Mouse (Mus musculus) liver, postnatal 0 days (tissue): ENCODE data around the gene Atp1b1. TPM values are rescaled to one million over a fixed set of nuclear protein-coding genes. Genes with fewer than 3 reads are reported as not detected.
A peak's percentile ranks its signal among the peaks of the same experiment; 100 is the strongest.

ENCODE experiments used
- ATAC-seq: fragments of 200-750 bp; cut with Nextera tagmentation; 2 replicates; pipeline ENCODE4 v1.8.0; 2017; ENCODE audit warnings: mild to moderate bottlenecking, moderate library complexity
- DNase-seq: peaks from one replicate; pipeline ENCODE4 v3.0.0-alpha.2; 2016
- H3K27ac ChIP-seq: fragments of 300-500 bp; sonication (generic); 2 replicates; pipeline ENCODE4 v1.5.1; 2014; ENCODE audit warnings: antibody characterized with exemption, moderate library complexity, mild to moderate bottlenecking, low read depth
- H3K27me3 ChIP-seq: fragments of 300-500 bp; sonication (generic); 2 replicates; pipeline ENCODE4 v1.6.1; 2014; ENCODE audit warnings: low read length, control low read depth, mixed read lengths; ENCODE audit not compliant: insufficient read depth
- H3K36me3 ChIP-seq: fragments of 300-500 bp; sonication (generic); replicated peaks from 2 replicates; pipeline ENCODE4 v1.6.1; 2014; ENCODE audit warnings: mild to moderate bottlenecking, control low read depth, low read length, moderate library complexity, mixed read lengths; ENCODE audit not compliant: insufficient read depth
- H3K4me1 ChIP-seq: fragments of 300-500 bp; sonication (generic); 2 replicates; pipeline ENCODE4 v1.6.1; 2014; ENCODE audit warnings: antibody characterized with exemption, mild to moderate bottlenecking, control low read depth; ENCODE audit not compliant: insufficient read depth
- H3K4me2 ChIP-seq: fragments of 300-500 bp; sonication (generic); 2 replicates; pipeline ENCODE4 v1.6.1; 2014; ENCODE audit warnings: low read depth, mild to moderate bottlenecking, low read length, moderate library complexity, mixed read lengths
- H3K4me3 ChIP-seq: fragments of 300-500 bp; sonication (generic); 2 replicates; pipeline ENCODE4 v1.5.1; 2014; ENCODE audit warnings: low read depth, low read length
- H3K9ac ChIP-seq: fragments of 300-500 bp; sonication (generic); replicated peaks from 2 replicates; pipeline ENCODE4 v1.6.1; 2014; ENCODE audit warnings: mild to moderate bottlenecking, moderate library complexity
- H3K9me3 ChIP-seq: fragments of 300-500 bp; sonication (generic); 2 replicates; pipeline ENCODE4 v1.6.1; 2016; ENCODE audit warnings: mild to moderate bottlenecking, control low read depth, low read length, mixed read lengths
- CTCF ChIP-seq: sonication (generic); IDR thresholded peaks from 2 replicates; pipeline ENCODE4 v1.5.1; 2016; ENCODE audit warnings: antibody characterized with exemption, low read depth
- EP300 ChIP-seq: IDR thresholded peaks from 2 replicates; pipeline ENCODE4 v1.6.1; 2016; ENCODE audit warnings: antibody characterized with exemption, low read depth, mild to moderate bottlenecking
- WGBS: fragments of 180-500 bp; shearing (Covaris S2); extraction: QIAGEN DNeasy Blood & Tissue Kit; methylation state at CpG from one replicate; pipeline ENCODE4 v1.1.7; 2014; ENCODE audit not compliant: insufficient replicate concordance; 5-methylcytosine and 5-hydroxymethylcytosine counted together
- polyA plus RNA-seq: library from polyadenylated mRNA; unstranded; fragments of >200 nt; fragmentation: Nextera tagmentation; extraction: Ambion mirVana; gene quantifications from 2 replicates; pipeline ENCODE4 v1.2.1, GENCODE M21; 2015

Gene Atp1b1
- polyA plus RNA-seq, 1 experiment from 2014 or later, result 38.6 TPM

GRCm38 (mm10) chr1:164436749-164437148 lies 21.4 kb downstream of the Atp1b1 start:
- H3K9me3 ChIP-seq, result no peaks in the 10 kb centered on the region
- H3K27ac ChIP-seq, result no peak overlapping the region
- peaks cover 37% of the 10 kb centered on the region for H3K36me3 ChIP-seq
- H3K9ac ChIP-seq, result no peak overlapping the region
- H3K27me3 ChIP-seq, result no peaks in the 10 kb centered on the region
- H3K4me1 ChIP-seq, result peaks cover 12% of the 10 kb centered on the region
- WGBS, result 82% methylated on average over 7 of the region's 7 CpGs
- H3K4me3 ChIP-seq, result no peak overlapping the region
- TF ChIP-seq CTCF (no peak), EP300 (no peak)
- no peak overlapping the region for H3K4me2 ChIP-seq
- no peak for DNase-seq
- ATAC-seq, result no peak

- 90% methylated on average over 6 of the region's 6 CpGs for WGBS
Observed at GRCm38 (mm10) chr1:164434049-164434448, 24.1 kb downstream of the Atp1b1 start.

DNA sequence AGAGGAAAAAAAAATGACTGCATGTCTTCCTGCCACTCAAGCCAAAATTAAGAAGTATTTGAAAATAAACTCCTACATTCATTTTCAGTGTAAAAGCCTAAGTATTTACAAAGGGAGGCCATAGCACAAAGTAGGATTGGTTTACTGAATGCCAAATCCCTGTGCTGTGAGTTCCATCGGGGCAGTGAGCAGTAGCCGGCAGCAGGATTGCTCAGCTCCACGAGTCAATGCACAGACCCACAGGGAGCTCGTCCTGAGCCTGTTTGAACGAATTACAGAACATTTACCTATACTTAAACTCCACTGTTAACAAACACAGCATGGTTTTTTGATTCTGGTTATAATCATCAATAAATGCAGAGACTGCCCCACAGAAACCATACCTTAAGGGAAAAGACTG lies 25.5 kb downstream of the Atp1b1 start:
- Histone ChIP-seq H3K9ac (no peak overlapping the region), H3K36me3 (peaks cover 6% of the 10 kb centered on the region), H3K27ac (no peak overlapping the region), H3K4me1 (no peaks in the 10 kb centered on the region), H3K9me3 (no peaks in the 10 kb centered on the region), H3K4me3 (no peak overlapping the region), H3K27me3 (no peaks in the 10 kb centered on the region), H3K4me2 (no peak overlapping the region)
- ATAC-seq, result no peak
- DNase-seq, result no peak
- TF ChIP-seq CTCF (no peak), EP300 (no peak)
- WGBS, result 71% methylated on average over 5 of the region's 5 CpGs

More at GRCm38 (mm10) chr1:164434049-164434448, 24.1 kb downstream of the Atp1b1 start:
- no peak overlapping the region for H3K27ac ChIP-seq
- H3K4me3 ChIP-seq, result no peak overlapping the region
- peaks cover 17% of the 10 kb centered on the region for H3K36me3 ChIP-seq
- H3K4me1 ChIP-seq, result no peaks in the 10 kb centered on the region
- no peak overlapping the region for H3K9ac ChIP-seq
- no peak for DNase-seq
- ATAC-seq, result no peak
- H3K4me2 ChIP-seq, result no peak overlapping the region
- no peaks in the 10 kb centered on the region for H3K9me3 ChIP-seq
- TF ChIP-seq CTCF (no peak), EP300 (no peak)
- H3K27me3 ChIP-seq, result no peaks in the 10 kb centered on the region

- TF ChIP-seq EP300, result no peak
- no peak for TF ChIP-seq CTCF
- DNase-seq, result no peak
- H3K4me3 ChIP-seq, result no peak overlapping the region
Observed at GRCm38 (mm10) chr1:164428644-164429043, 29.5 kb downstream of the Atp1b1 start.

DNA sequence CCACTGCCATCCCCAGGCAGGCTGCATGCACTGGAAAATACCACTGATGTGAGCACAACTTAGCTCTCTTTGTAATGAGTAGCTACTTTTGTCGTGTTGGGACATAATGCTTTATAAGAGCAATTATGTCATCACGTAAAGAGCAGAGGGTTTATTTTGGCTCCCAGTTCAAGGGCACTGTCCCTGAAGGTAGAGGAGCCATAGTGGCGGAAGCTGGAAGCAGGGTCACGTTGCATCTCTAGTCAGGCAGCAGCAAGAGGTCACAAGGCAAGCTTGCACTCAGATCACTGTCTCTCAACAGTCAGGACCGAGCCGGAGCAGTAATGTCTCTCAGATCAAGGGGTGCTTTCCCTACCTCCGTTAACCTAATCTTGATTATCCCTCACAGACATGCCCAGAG lies 30.4 kb downstream of the Atp1b1 start:
- WGBS, result 69% methylated on average over 7 of the region's 7 CpGs
- Histone ChIP-seq H3K27ac (no peak overlapping the region), H3K36me3 (no peaks in the 10 kb centered on the region), H3K4me1 (peaks cover 4% of the 10 kb centered on the region; the same call in 1 of the 2 replicates), H3K4me3 (no peak overlapping the region), H3K27me3 (no peaks in the 10 kb centered on the region), H3K4me2 (no peak overlapping the region), H3K9ac (no peak overlapping the region), H3K9me3 (no peaks in the 10 kb centered on the region)
- 0 out of 2 replicates have a peak, but pooled peaks have one; percentile 17 for ATAC-seq
- DNase-seq, result no peak
- TF ChIP-seq EP300, result no peak
- TF ChIP-seq CTCF, result no peak

More at GRCm38 (mm10) chr1:164428644-164429043, 29.5 kb downstream of the Atp1b1 start:
- no peaks in the 10 kb centered on the region for H3K9me3 ChIP-seq
- no peaks in the 10 kb centered on the region for H3K27me3 ChIP-seq
- no peaks in the 10 kb centered on the region for H3K36me3 ChIP-seq
- H3K27ac ChIP-seq, result no peak overlapping the region
- H3K4me1 ChIP-seq, result peaks cover 4% of the 10 kb centered on the region; the same call in 1 of the 2 replicates
- H3K9ac ChIP-seq, result no peak overlapping the region
- 88% methylated on average over 9 of the region's 9 CpGs for WGBS
- no peak for ATAC-seq
- H3K4me2 ChIP-seq, result no peak overlapping the region

- H3K36me3 ChIP-seq, result no peaks in the 10 kb centered on the region
Observed at GRCm38 (mm10) chr1:164426227-164426626, 31.9 kb downstream of the Atp1b1 start.

More at GRCm38 (mm10) chr1:164426227-164426626, 31.9 kb downstream of the Atp1b1 start:
- peaks cover 4% of the 10 kb centered on the region; the same call in 1 of the 2 replicates for H3K4me1 ChIP-seq
- WGBS, result 52% methylated on average over 7 of the region's 7 CpGs
- H3K27ac ChIP-seq, result no peak overlapping the region
- H3K9me3 ChIP-seq, result no peaks in the 10 kb centered on the region
- no peak overlapping the region for H3K4me3 ChIP-seq
- TF ChIP-seq EP300 (no peak), CTCF (no peak)
- H3K4me2 ChIP-seq, result no peak overlapping the region
- DNase-seq, result peak; percentile 30
- peak; percentile 71 for ATAC-seq
- no peak overlapping the region for H3K9ac ChIP-seq
- H3K27me3 ChIP-seq, result no peaks in the 10 kb centered on the region
